Mouse (Mus musculus) myocyte (in vitro differentiated cells): ENCODE measurements around the gene Clint1.

Source experiments
- E2F4 ChIP-seq: IDR thresholded peaks from one replicate; pipeline ENCODE4 v1.6.1; 2011; ENCODE audit warnings: mild to moderate bottlenecking, control low read depth, moderate library complexity; ENCODE audit not compliant: insufficient read depth
- POLR2A ChIP-seq: IDR thresholded peaks from one replicate; pipeline ENCODE4 v1.6.1; 2011; ENCODE audit warnings: low read depth, mild to moderate bottlenecking, control low read depth, moderate library complexity; ENCODE audit not compliant: insufficient read length

DNA sequence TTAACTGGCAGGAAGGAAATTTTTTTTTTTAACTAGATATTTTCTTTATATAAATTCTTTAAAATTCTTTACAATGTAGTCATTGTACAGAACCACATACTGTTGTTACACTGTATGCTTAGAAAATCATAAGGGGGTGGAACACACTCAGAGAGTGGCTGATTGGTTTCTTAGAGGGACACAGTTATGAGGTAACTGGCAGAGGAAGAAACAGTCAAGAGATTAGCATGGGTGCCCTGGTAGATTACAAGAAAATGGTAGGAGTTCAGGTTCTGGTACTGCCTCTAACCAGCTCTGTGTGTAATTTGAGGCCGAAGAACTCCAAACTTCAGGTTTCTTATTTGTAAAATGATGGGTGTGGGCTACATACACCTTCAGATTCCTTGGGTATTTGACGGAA lies 2.1 kb downstream of the Clint1 start:
- TF ChIP-seq POLR2A (no peak), E2F4 (no peak)
